Mouse (Mus musculus): Measurements from ENCODE around the gene Olfr867. TPM values are rescaled to one million over a fixed set of nuclear protein-coding genes. Genes with fewer than 3 reads are reported as not detected.

Gene Olfr867
- not detected in 2 replicates for polyA plus RNA-seq (2015; fragmentation: Nextera tagmentation; extraction: Ambion mirVana)

GRCm38 (mm10) chr9:20057462-20057861 is at the start of gene Olfr867:
TSS of gene Olfr867 (minus strand) at chr9:20057562.

GRCm38 (mm10) chr9:20098326-20098725 is 41.0 kb upstream of the Olfr867 start, which contains the start of gene Olfr868:
TSS of gene Olfr868 (plus strand) at chr9:20098626.

GRCm38 (mm10) chr9:20027935-20028334 is 29.4 kb downstream of the Olfr867 start, which contains the start of gene Olfr866:
TSS of gene Olfr866 (minus strand) at chr9:20028035.

Small RNAs within 50 kb of the gene (microRNA-seq; reads per million reads assigned to microRNA genes)
- gene Gm26231 (ENCODE audit: borderline replicate concordance, insufficient number of aligned reads) (not detected), gene Gm44395 (ENCODE audit: borderline replicate concordance, insufficient number of aligned reads) (not detected)

Other genes starting within 250 kb of the Olfr867 start
- not detected in 2 replicates for gene Olfr860, start 207.8 kb downstream of the Olfr867 start, polyA plus RNA-seq (2015; fragmentation: Nextera tagmentation; extraction: Ambion mirVana)
- not detected in 2 replicates for gene Olfr862, start 169.6 kb downstream of the Olfr867 start, polyA plus RNA-seq (2015; fragmentation: Nextera tagmentation; extraction: Ambion mirVana)
- 0.24 and 0.33 TPM in 2 replicates for gene Olfr77, start 140.7 kb downstream of the Olfr867 start, polyA plus RNA-seq (2015; fragmentation: Nextera tagmentation; extraction: Ambion mirVana)
- not detected in 2 replicates for gene Olfr866, start 29.5 kb downstream of the Olfr867 start, polyA plus RNA-seq (2015; fragmentation: Nextera tagmentation; extraction: Ambion mirVana)
- not detected in 2 replicates for gene Olfr868, start 41.1 kb upstream of the Olfr867 start, polyA plus RNA-seq (2015; fragmentation: Nextera tagmentation; extraction: Ambion mirVana)
- gene Olfr869, start 71.4 kb upstream of the Olfr867 start, polyA plus RNA-seq (2015; fragmentation: Nextera tagmentation; extraction: Ambion mirVana) = not detected in 2 replicates
- not detected in 2 replicates for gene Olfr870, start 116.5 kb upstream of the Olfr867 start, polyA plus RNA-seq (2015; fragmentation: Nextera tagmentation; extraction: Ambion mirVana)
- not detected in 2 replicates for gene Olfr871, start 154.6 kb upstream of the Olfr867 start, polyA plus RNA-seq (2015; fragmentation: Nextera tagmentation; extraction: Ambion mirVana)
- not detected in 2 replicates for gene Olfr872, start 179.6 kb upstream of the Olfr867 start, polyA plus RNA-seq (2015; fragmentation: Nextera tagmentation; extraction: Ambion mirVana)
- gene Olfr39, start 224.8 kb upstream of the Olfr867 start, polyA plus RNA-seq (2015; fragmentation: Nextera tagmentation; extraction: Ambion mirVana) = not detected in 2 replicates
- not detected in 2 replicates for gene Olfr873, start 241.0 kb upstream of the Olfr867 start, polyA plus RNA-seq (2015; fragmentation: Nextera tagmentation; extraction: Ambion mirVana)

Data from adrenal gland, postnatal 0 days (tissue).